Mouse (Mus musculus): ENCODE results near the gene 6430550D23Rik.

- TF ChIP-seq POLR2A (IDR thresholded peaks at IDR 0.05; ENCODE audit: borderline replicate concordance, extremely low read depth, low read depth, low read length) (no peak), CTCF (IDR thresholded peaks at IDR 0.05; ENCODE audit: insufficient read depth, low read length) (no peak)
These were observed 64.3 kb downstream of the 6430550D23Rik start for GRCm38 (mm10) chr2:155943463-155943862.

All from lung, adult 2 months (tissue).